Mouse (Mus musculus): ENCODE results near the gene Boc. TPM values are rescaled to one million over a fixed set of nuclear protein-coding genes. Genes with fewer than 3 reads are reported as not detected.

The Boc gene
- not detected in 2 replicates for polyA plus RNA-seq (2011; ENCODE audit: insufficient read depth, insufficient read length, low replicate concordance, missing spikeins)

DNA sequence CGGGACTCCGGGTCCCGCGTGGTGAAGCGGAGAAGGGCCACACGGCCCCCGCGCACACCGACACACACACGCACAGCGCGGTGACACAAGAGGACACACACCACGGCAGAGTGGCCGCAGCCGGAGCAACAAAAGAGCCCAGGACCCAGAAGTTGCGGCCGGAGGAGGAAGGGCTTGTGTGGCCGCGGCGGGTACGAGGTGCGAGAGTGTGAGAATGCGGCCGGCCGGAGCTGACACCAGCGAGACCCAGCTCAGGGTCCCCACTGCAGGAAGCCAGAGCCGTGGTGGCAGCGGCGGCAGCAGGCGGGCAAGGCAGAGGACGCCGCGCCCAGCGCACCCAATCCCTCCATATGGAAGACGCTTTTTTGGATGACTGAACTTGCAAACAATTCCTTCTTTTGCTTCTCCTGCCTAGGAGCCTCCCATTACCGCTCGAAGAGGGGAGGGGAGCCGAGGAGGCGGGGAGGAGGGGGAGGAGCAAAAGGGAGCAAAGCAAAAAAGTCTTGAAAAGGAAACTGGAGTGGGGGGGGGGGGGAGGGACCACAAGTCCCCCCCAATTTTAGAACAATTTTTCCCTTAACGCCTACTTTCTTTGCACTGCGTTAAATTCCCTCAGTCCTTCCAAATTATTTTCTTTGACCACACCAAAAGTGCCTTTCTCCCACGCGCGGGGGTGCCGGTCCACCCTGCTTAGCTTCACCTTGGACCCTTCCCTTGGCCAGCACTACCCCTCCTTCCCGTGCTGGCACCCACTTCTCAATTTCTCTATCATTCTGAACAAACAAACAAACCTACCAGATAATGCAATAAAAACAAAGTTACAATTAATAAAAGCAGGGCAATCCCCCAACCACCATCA is at the start of gene Boc:
TSS of gene Boc (minus strand) at position 427 of the 859 bp plus-strand sequence.
- Histone ChIP-seq H3K4me3 (replicated peaks; ENCODE audit: control insufficient read depth, low read depth, low read length) (peak within 1 kb of the TSS; percentile 49), H3K4me1 (ENCODE audit: control insufficient read depth, insufficient read depth, low read length) (no peaks in the 10 kb centered on the region), H3K27ac (ENCODE audit: control insufficient read depth, insufficient read depth, low read depth, low read length, poor library complexity) (peak within 1 kb of the TSS; percentile 16; the same call in 1 of the 2 replicates)
- no peak for TF ChIP-seq CTCF (IDR thresholded peaks at IDR 0.05; ENCODE audit: control insufficient read depth, insufficient read depth, low read length)
- no peak for TF ChIP-seq POLR2A (IDR thresholded peaks at IDR 0.05; ENCODE audit: borderline replicate concordance, control insufficient read depth, low read depth, low read length)
- WGBS: under 1% methylated on average over 45 of the region's 46 CpGs

DNA sequence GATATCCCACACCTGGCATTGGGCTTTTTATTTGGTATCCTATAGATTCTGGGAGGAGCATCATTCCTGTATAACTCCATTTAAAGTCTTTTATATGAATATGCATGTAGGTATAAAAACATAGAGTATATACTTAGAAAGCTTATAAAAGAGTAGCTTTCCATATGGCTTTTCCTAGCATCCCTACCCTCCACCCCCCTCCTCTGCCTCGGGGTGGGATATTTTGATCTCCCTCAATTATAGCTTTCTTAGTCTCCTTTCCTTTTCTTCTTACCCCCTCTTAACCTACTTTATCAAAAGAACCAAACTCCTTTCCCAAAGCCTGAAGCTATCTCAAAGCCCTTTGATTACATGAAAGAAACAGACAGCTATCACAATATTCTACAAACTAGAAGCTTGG is 47.9 kb upstream of the Boc start:
- 92% methylated on average over 1 of the region's 1 CpGs for WGBS
- no peak overlapping the region for H3K4me3 ChIP-seq (replicated peaks; ENCODE audit: control insufficient read depth, low read depth, low read length)
- H3K4me1 ChIP-seq (ENCODE audit: control insufficient read depth, insufficient read depth, low read length): no peaks in the 10 kb centered on the region
- no peak overlapping the region for H3K27ac ChIP-seq (ENCODE audit: control insufficient read depth, insufficient read depth, low read depth, low read length, poor library complexity)
- TF ChIP-seq CTCF (IDR thresholded peaks at IDR 0.05; ENCODE audit: control insufficient read depth, insufficient read depth, low read length) (no peak), POLR2A (IDR thresholded peaks at IDR 0.05; ENCODE audit: borderline replicate concordance, control insufficient read depth, low read depth, low read length) (no peak)

DNA sequence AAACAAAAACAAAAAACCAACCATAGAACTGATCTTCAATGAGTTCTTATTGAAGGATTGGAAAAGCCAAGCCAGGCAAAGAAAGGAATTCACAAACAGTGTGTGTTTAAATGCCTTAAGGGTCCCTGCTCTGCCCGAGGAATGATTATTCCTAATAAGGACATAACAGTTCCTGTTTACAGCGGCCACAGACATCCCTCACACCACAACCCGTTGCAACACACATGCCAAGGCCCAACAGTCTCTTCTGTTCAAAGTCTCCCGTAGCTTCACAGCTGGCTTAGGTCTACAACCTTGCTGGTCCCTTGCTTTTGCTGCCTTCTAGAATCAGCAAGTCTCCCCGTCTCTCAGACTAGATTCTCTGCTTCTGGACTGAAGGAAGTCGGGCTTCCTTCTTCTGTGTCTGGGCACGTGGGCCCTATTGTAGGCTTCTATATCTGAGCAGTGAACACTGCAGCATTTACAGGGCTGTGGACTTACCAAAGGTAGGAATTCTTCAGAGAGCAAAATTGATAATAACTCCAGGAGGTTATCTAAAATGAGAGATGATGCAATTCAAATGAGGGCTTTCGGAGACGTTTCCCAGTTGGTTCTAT is 45.4 kb upstream of the Boc start:
- 18% methylated on average over 9 of the region's 9 CpGs for WGBS
- TF ChIP-seq POLR2A (IDR thresholded peaks at IDR 0.05; ENCODE audit: borderline replicate concordance, control insufficient read depth, low read depth, low read length) (no peak), CTCF (IDR thresholded peaks at IDR 0.05; ENCODE audit: control insufficient read depth, insufficient read depth, low read length) (no peak)
- no peaks in the 10 kb centered on the region for H3K4me1 ChIP-seq (ENCODE audit: control insufficient read depth, insufficient read depth, low read length)
- no peak overlapping the region for H3K27ac ChIP-seq (ENCODE audit: control insufficient read depth, insufficient read depth, low read depth, low read length, poor library complexity)
- H3K4me3 ChIP-seq (replicated peaks; ENCODE audit: control insufficient read depth, low read depth, low read length): no peak overlapping the region

DNA sequence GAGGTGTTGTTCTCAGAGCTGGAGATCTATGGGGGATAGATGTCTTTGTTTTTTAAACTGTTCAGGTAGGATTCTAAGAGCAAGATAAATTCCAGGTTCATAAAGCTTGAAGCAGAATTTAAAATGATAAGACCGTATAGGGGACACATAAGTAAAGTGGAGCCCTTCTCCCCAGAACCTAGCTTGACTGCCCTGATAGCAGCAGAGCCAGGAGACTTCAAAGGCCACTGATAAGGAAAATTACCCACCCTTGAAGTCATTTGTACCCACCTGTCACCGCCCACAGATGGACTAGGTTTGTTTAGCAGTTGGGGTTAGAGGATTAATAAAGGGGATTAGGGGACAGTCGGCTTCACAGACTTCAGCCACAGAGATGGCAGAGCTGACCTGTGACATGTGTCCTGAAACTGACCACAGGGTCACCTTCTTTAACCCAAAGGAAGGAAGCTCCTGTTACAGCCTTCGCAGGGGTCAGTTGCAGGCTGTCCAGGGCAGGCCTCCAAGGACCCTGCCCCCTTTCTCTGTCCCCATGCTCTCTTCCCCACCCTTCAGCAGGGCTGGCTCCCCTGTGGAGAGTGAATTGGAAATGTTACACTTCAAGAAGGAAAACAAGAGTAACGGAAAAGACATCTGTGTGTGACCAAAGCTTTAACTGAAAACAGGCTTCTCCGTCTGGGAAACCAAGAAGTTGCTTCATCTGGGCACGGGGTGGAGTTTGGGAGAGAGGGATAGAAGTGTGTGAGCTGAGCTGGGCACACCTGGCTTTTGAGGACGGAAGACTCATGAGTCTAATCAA is 43.5 kb upstream of the Boc start:
- TF ChIP-seq POLR2A (IDR thresholded peaks at IDR 0.05; ENCODE audit: borderline replicate concordance, control insufficient read depth, low read depth, low read length) (no peak), CTCF (IDR thresholded peaks at IDR 0.05; ENCODE audit: control insufficient read depth, insufficient read depth, low read length) (no peak)
- no peak overlapping the region for H3K4me3 ChIP-seq (replicated peaks; ENCODE audit: control insufficient read depth, low read depth, low read length)
- H3K27ac ChIP-seq (ENCODE audit: control insufficient read depth, insufficient read depth, low read depth, low read length, poor library complexity): no peak overlapping the region
- no peaks in the 10 kb centered on the region for H3K4me1 ChIP-seq (ENCODE audit: control insufficient read depth, insufficient read depth, low read length)
- 53% methylated on average over 8 of the region's 8 CpGs for WGBS

DNA sequence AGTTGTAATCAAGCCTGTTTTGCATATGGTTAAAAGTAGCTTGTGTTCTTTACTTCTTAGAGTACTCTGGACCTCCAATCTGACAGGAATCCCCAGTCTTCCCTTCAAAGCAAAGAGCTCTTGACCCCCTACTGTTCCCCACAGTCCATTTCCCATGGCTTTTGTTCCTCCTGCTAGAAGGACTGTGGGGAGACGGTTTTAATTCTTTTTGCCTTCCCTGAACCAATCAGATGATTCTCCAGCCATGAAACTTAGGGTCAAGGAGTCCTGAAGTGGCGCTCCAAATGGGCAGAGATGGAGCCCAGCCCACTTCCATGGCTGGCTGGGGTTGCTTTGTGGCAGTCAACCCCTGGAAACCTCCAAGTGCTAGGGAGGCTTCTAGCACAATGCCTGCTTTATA is 42.5 kb upstream of the Boc start:
- TF ChIP-seq CTCF (IDR thresholded peaks at IDR 0.05; ENCODE audit: control insufficient read depth, insufficient read depth, low read length) (no peak), POLR2A (IDR thresholded peaks at IDR 0.05; ENCODE audit: borderline replicate concordance, control insufficient read depth, low read depth, low read length) (no peak)
- Histone ChIP-seq H3K4me1 (ENCODE audit: control insufficient read depth, insufficient read depth, low read length) (no peaks in the 10 kb centered on the region), H3K27ac (ENCODE audit: control insufficient read depth, insufficient read depth, low read depth, low read length, poor library complexity) (no peak overlapping the region), H3K4me3 (replicated peaks; ENCODE audit: control insufficient read depth, low read depth, low read length) (no peak overlapping the region)
- 72% methylated on average over 2 of the region's 2 CpGs for WGBS

DNA sequence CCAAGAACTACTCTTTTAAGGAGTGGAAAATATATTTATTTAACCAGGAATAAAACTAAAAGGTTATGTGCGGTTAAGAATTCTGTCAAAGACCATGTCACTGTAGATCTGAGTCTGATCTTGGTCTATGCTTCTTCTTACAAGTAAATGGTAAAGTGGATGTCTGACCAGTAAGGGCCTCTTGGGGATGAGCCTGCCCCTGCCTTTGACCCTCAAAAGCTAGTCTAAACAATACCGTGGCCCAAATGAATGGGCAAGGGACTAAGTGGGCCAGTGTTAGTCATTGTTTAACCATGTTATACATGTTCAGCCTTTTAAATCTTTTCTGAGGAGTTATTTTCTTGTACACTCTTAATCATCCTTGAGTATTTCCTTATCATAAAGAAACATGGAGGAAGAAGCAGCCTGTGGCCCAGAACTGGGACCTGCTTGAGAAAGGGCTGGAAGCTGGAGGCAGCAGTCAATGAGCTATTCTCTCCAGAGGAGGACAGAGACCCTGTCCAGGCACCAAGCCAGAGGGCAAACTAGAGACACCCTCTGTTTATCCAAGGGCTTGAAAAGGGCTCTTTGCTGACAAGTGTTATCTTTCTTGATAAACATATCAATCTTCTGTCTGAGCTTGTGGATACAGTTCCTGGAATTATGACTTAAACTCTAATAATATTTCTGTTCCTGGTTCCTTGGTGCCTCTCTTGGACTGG is 38.6 kb upstream of the Boc start:
- no peak overlapping the region for H3K27ac ChIP-seq (ENCODE audit: control insufficient read depth, insufficient read depth, low read depth, low read length, poor library complexity)
- no peaks in the 10 kb centered on the region for H3K4me1 ChIP-seq (ENCODE audit: control insufficient read depth, insufficient read depth, low read length)
- H3K4me3 ChIP-seq (replicated peaks; ENCODE audit: control insufficient read depth, low read depth, low read length): no peak overlapping the region
- TF ChIP-seq POLR2A (IDR thresholded peaks at IDR 0.05; ENCODE audit: borderline replicate concordance, control insufficient read depth, low read depth, low read length) (no peak), CTCF (IDR thresholded peaks at IDR 0.05; ENCODE audit: control insufficient read depth, insufficient read depth, low read length) (no peak)
- WGBS: 85% methylated on average over 2 of the region's 2 CpGs

DNA sequence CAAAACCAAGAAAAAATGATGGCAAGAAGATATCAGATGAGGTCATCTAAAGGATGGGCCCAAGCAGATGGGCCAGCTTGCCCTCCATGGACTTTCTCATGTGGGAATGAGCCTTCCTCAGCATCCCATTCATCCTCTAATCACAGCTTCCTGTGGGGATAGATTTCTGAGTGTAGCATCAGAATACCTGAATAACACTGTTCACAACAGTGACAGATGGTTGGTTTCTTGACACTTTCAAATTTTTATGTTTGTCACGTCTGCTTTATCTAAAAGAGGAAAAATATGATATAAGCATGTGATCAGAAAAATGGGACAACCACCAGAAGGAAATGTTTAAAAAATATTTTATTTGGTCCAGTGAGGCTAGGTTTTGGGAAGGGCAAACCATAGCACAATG is 30.8 kb upstream of the Boc start:
- TF ChIP-seq CTCF (IDR thresholded peaks at IDR 0.05; ENCODE audit: control insufficient read depth, insufficient read depth, low read length) (no peak), POLR2A (IDR thresholded peaks at IDR 0.05; ENCODE audit: borderline replicate concordance, control insufficient read depth, low read depth, low read length) (no peak)
- Histone ChIP-seq H3K27ac (ENCODE audit: control insufficient read depth, insufficient read depth, low read depth, low read length, poor library complexity) (no peak overlapping the region), H3K4me1 (ENCODE audit: control insufficient read depth, insufficient read depth, low read length) (no peaks in the 10 kb centered on the region), H3K4me3 (replicated peaks; ENCODE audit: control insufficient read depth, low read depth, low read length) (no peak overlapping the region)
- 79% methylated on average over 1 of the region's 1 CpGs for WGBS

Data from bone marrow, adult 2 months (tissue).